Mouse (Mus musculus): ENCODE results near the gene Prn.

The Prn gene

GRCm38 (mm10) chr2:131909683-131910572 is at the start of gene Prn, which contains the start of gene Prnp:
Gene Prn, plus strand, starts transcription at chr2:131909957.
Gene Prnp, plus strand, starts transcription at chr2:131909928.
- peak; percentile 10 to 52 for DNase-seq (ENCODE audit: low read depth in 1 of 2, low spot score in 2 of 2)

DNA sequence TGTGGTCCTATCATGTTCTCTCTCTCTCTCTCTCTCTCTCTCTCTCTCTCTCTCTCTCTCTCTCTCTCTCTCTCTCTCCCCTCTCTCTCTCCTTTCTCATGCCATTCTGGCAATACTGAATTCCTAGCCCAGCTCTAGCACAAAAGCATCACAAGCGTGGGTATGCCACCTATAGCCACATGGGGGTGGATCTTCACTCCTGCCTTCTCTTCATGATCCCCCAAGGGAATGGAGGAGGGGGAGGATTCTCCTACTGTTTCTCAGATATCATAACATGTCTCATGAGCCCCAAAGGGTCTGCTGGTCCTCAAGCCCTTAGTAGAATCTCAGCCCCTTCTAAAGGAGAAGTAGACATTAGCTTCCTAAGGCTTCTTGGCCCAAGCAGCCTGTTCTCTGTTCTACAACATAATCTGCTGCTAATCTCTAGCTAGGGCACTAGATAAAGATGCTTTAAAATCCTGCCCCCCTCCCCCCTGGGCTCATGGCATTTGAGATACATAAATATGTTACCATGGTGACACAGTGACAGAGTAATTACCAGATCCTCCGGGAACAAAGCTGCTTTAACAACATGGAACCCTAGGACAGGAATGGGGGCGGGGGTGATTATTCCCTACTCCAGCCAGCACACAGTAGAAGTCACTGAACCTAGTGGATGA is 47.0 kb upstream of the Prn start:
- no peak for DNase-seq (ENCODE audit: low read depth in 1 of 2, low spot score in 2 of 2)

GRCm38 (mm10) chr2:131863472-131863871 is 46.3 kb upstream of the Prn start:
- no peak for DNase-seq (ENCODE audit: low read depth in 1 of 2, low spot score in 2 of 2)

DNA sequence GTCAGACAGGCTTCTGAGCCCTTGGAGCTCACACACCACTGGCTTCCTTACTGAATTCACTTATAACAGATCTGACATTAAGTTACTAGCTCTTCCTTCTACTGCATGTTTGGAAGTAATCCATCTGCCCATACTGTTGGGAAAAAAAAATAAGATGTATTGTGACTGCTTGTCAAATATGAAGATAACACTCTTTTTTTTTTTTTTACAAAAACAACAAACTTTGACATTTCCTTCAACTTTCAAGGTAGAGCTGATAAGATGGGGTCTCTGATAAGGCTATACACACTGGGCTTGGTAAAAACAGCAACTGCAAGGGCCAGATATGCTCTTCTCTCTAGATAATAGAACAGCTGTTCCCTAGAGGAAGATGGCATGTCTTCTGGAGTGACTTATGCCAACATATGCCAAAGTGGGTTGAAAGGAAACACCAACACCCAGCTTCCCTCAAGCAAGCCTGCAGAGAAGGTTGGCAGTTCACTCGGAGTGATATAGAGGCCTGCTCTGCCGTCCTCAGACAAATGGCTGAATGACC is 45.4 kb upstream of the Prn start:
- no peak for DNase-seq (ENCODE audit: low read depth in 1 of 2, low spot score in 2 of 2)

DNA sequence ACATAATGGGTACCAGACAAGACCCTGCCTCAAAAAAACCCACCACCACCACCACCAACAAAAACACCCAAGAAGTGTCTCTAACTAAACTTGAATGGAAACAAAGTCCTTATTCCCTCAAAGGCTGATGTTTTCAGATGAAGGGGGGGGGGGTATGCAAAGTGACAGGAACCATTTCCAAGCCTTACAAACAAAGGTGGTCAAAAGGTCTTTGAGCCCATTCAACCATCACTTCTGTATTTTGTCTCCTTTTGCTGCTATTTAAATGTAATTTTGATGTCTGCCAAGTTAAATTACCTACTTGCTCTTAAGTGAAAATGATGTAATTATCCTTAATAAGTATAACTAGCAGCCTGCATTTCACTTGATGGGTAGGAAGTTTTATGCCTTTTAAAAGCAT is 43.1 kb upstream of the Prn start:
- no peak for DNase-seq (ENCODE audit: low read depth in 1 of 2, low spot score in 2 of 2)

DNA sequence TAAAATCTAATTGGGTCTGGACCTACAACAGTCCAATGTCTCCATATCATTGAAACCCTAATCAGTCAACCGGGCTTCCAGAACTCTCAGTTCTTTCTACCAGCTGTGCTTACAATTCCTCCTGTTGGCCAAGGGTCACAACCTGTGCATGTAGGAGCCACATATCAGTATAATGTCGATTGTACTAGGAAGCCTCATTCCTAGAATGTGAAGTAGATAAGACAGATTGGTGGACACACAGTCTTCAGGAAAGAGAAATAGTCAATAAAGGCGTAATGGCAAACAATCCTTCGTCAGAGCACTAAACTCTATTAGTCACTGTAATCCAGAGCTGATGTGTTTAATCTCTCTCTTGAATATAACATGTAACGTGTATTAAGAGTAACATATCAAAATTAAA is 40.8 kb upstream of the Prn start:
- DNase-seq (ENCODE audit: low read depth in 1 of 2, low spot score in 2 of 2) = no peak

DNA sequence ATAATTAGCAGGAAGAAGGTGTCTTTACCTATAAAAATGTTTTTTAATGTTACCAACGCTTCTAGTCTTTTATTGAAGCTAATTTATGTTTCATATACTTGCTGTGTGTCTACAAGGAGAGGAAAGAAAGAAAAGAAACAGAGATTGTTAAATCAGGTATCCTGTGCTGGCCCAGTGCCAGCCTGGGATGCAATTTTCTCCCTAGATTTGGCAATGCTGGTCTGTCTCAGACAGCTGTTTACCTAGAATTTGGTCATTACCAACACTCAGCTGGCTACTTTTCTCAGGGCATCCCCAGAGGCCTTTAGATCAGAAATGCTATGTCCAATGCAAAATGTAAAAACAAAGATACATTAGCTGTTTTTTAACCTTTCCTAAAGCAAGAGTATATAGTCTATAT is 36.4 kb upstream of the Prn start:
- DNase-seq (ENCODE audit: low read depth in 1 of 2, low spot score in 2 of 2) = no peak

GRCm38 (mm10) chr2:131876551-131877265 is 33.0 kb upstream of the Prn start:
- no peak for DNase-seq (ENCODE audit: low read depth in 1 of 2, low spot score in 2 of 2)

GRCm38 (mm10) chr2:131881766-131882165 is 28.0 kb upstream of the Prn start:
- no peak for DNase-seq (ENCODE audit: low read depth in 1 of 2, low spot score in 2 of 2)

GRCm38 (mm10) chr2:131883136-131883535 is 26.6 kb upstream of the Prn start:
- no peak for DNase-seq (ENCODE audit: low read depth in 1 of 2, low spot score in 2 of 2)

- DNase-seq (ENCODE audit: low read depth in 1 of 2, low spot score in 2 of 2) = no peak
Observed at GRCm38 (mm10) chr2:131886503-131887160, 23.1 kb upstream of the Prn start.

- no peak for DNase-seq (ENCODE audit: low read depth in 1 of 2, low spot score in 2 of 2)
Observed at GRCm38 (mm10) chr2:131888233-131888632, 21.5 kb upstream of the Prn start.

GRCm38 (mm10) chr2:131892534-131892933 is 17.2 kb upstream of the Prn start:
- DNase-seq (ENCODE audit: low read depth in 1 of 2, low spot score in 2 of 2) = no peak

GRCm38 (mm10) chr2:131895106-131895505 is 14.7 kb upstream of the Prn start:
- no peak for DNase-seq (ENCODE audit: low read depth in 1 of 2, low spot score in 2 of 2)

- DNase-seq (ENCODE audit: low read depth in 1 of 2, low spot score in 2 of 2) = no peak
Observed at GRCm38 (mm10) chr2:131896011-131896410, 13.7 kb upstream of the Prn start.

DNA sequence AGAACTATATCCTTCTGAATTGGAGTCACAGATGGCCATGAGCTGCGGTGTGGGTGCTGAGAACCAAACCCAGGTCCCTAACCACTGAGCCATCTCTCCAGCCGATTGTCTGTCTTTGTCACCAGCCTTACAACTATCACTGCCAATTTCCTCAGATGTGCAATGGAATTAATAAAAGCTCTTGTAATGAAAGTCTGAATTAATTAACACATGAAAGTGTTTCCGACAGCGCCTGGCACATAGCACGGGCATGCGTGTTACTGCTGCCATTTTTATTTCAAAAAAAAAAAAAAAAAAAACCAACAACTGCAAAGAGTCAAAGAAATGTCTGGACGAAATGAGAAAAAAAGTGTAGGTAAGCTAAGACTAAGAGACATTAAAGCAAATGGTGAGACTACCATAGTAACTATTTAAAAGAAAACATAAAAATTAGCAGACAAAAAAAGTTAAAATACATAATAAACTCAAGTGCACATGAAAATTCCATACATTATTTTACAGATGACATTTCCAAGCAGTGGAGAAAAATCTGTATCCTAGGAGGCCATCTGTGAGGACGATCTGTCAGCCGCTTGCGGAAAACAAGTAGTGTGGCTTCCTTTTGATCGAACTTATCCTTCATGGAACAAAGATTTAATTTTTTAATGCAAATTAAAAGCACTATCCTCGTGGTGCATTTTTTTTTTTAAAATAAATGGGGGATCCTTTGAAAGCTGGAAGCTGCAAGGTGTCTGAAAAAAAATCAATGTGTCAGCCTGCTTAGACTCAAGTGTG is 12.2 kb upstream of the Prn start:
- DNase-seq (ENCODE audit: low read depth in 1 of 2, low spot score in 2 of 2) = no peak

GRCm38 (mm10) chr2:131902423-131902822 is 7.3 kb upstream of the Prn start:
- DNase-seq (ENCODE audit: low read depth in 1 of 2, low spot score in 2 of 2) = no peak

- no peak for DNase-seq (ENCODE audit: low read depth in 1 of 2, low spot score in 2 of 2)
Observed at GRCm38 (mm10) chr2:131902867-131903266, 6.9 kb upstream of the Prn start.

- no peak for DNase-seq (ENCODE audit: low read depth in 1 of 2, low spot score in 2 of 2)
Observed at GRCm38 (mm10) chr2:131905025-131905424, 4.7 kb upstream of the Prn start.

- peak in 1 of 2 experiments; percentile 9 for DNase-seq (ENCODE audit: low read depth in 1 of 2, low spot score in 2 of 2)
Observed at GRCm38 (mm10) chr2:131905776-131906175, 4.0 kb upstream of the Prn start.
